13 mouse cellular contexts compared by ENCODE assay signal in the genomic region with DNA sequence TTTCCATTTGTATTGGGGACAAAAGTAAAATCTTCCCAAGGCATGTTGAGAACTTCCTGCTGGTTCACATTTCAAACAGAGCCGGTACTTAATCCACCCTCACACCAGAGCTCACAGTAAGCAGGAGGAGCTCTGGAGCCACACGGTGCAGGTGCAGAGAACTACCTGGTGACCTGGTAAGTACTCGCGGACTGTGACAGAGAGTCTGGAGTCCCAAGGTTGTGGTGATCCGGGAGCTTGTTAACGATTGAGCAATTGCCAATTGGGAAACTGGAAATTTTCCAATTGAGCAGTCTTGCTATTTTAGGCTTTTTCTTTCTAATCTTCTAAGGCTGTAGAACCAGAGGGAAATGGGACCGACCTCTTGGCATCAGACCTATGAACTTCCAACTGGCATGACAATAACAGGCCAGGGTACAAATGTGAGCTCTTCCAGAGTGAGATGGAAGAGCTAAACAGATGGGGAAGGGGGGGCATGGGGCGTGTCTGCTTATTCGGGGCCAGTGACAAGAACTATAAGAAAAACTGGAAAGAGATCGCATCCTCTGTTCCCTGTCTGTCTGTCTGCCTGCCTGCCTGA. TPM values are rescaled to one million over a fixed set of nuclear protein-coding genes. Genes with fewer than 3 reads are reported as not detected.
DNase-seq lines count a peak whose midpoint lies in the region; ATAC-seq and TF ChIP-seq lines count a peak whose summit lies in the region.
"Had no signal": no experiment of that assay in that cellular context is flagged by ENCODE, and none has a peak within 500 bp of the region (broad histone marks: within the 10 kb centered on the region; RNA-seq: fewer than 3 reads in every experiment).

A gene (plus strand): TSS at position 119 of the 580 bp plus-strand sequence.

- no peak for ATAC-seq in forebrain, embryonic 14.5 days
- ATAC-seq in forebrain, embryonic 11.5 days (replicated peaks; ENCODE audit: low FRiP score), result no peak
- peak; percentile 87; the same call in 1 of the 2 replicates for ATAC-seq in embryonic facial prominence, embryonic 14.5 days (ENCODE audit: low read depth)
- peak; percentile 54 for ATAC-seq in lung, postnatal 0 days
- ATAC-seq in midbrain, postnatal 0 days (ENCODE audit: low FRiP score), result no peak

- WGBS in forebrain, embryonic 14.5 days, result 42% methylated on average over 10 of the region's 10 CpGs
- 68% methylated on average over 10 of the region's 10 CpGs for WGBS in forebrain, embryonic 11.5 days
- WGBS in embryonic facial prominence, embryonic 14.5 days, result 55% methylated on average over 10 of the region's 10 CpGs
- 35% methylated on average over 10 of the region's 10 CpGs for WGBS in lung, postnatal 0 days
- WGBS in midbrain, postnatal 0 days, result 60% methylated on average over 10 of the region's 10 CpGs

- no peak within 1 kb of the TSS for H3K9ac ChIP-seq in forebrain, embryonic 14.5 days (ENCODE audit: low read length)
- H3K9ac ChIP-seq in forebrain, embryonic 11.5 days (ENCODE audit: low read length), result no peak within 1 kb of the TSS
- H3K9ac ChIP-seq in embryonic facial prominence, embryonic 14.5 days (ENCODE audit: low read depth, low read length), result no peak within 1 kb of the TSS
- H3K9ac ChIP-seq in lung, postnatal 0 days (replicated peaks; ENCODE audit: low read depth), result no peak within 1 kb of the TSS
- no peak within 1 kb of the TSS for H3K9ac ChIP-seq in midbrain, postnatal 0 days (replicated peaks; ENCODE audit: low read length, poor library complexity, severe bottlenecking)
- H3K9ac ChIP-seq: forebrain, embryonic 12.5 days; limb, embryonic 13.5 days had no signal

- peak; percentile 48 for DNase-seq in forebrain, embryonic 14.5 days (ENCODE audit: low spot score)
- DNase-seq in forebrain, embryonic 11.5 days (ENCODE audit: low spot score), result no peak
- peak; percentile 24 for DNase-seq in Muller cell, postnatal 12 days (ENCODE audit: inconsistent ontology term)
- peak; percentile 66 for DNase-seq in embryonic facial prominence, embryonic 14.5 days (ENCODE audit: low spot score)
- peak; percentile 63 for DNase-seq in lung, postnatal 0 days (ENCODE audit: low spot score)
- no peak for DNase-seq in midbrain, postnatal 0 days (ENCODE audit: low spot score)
- DNase-seq in layer of hippocampus, postnatal 14 days (ENCODE audit: low spot score in 2 of 2), result no peak
- DNase-seq: cerebellum, adult 18-20 months; thymus, postnatal 4 days had no signal

- no peaks in the 10 kb centered on the region for H3K36me3 ChIP-seq in forebrain, embryonic 14.5 days (ENCODE audit: control insufficient read depth, insufficient read depth, low read length)
- no peaks in the 10 kb centered on the region for H3K36me3 ChIP-seq in forebrain, embryonic 11.5 days (ENCODE audit: control insufficient read depth, insufficient read depth, low read length)
- no peaks in the 10 kb centered on the region for H3K36me3 ChIP-seq in embryonic facial prominence, embryonic 14.5 days (ENCODE audit: control insufficient read depth, insufficient read depth, low read length)
- no peaks in the 10 kb centered on the region for H3K36me3 ChIP-seq in lung, postnatal 0 days (ENCODE audit: insufficient read depth, low read length)
- no peaks in the 10 kb centered on the region for H3K36me3 ChIP-seq in midbrain, postnatal 0 days (ENCODE audit: insufficient read depth, low read length)
- H3K36me3 ChIP-seq: forebrain, embryonic 12.5 days; limb, embryonic 13.5 days had no signal

- no peaks in the 10 kb centered on the region for H3K27me3 ChIP-seq in forebrain, embryonic 14.5 days (replicated peaks; ENCODE audit: control insufficient read depth, insufficient read depth, low read length)
- H3K27me3 ChIP-seq in forebrain, embryonic 11.5 days (ENCODE audit: control insufficient read depth, insufficient read depth, low read length), result no peaks in the 10 kb centered on the region
- H3K27me3 ChIP-seq in embryonic facial prominence, embryonic 14.5 days (replicated peaks; ENCODE audit: control insufficient read depth, insufficient read depth, low read length), result no peaks in the 10 kb centered on the region
- no peaks in the 10 kb centered on the region for H3K27me3 ChIP-seq in lung, postnatal 0 days (replicated peaks; ENCODE audit: insufficient read depth, low read length)
- H3K27me3 ChIP-seq in midbrain, postnatal 0 days (ENCODE audit: insufficient read depth, low read length), result no peaks in the 10 kb centered on the region
- H3K27me3 ChIP-seq: limb, embryonic 13.5 days had no signal

- H3K4me1 ChIP-seq in forebrain, embryonic 14.5 days (ENCODE audit: control insufficient read depth, insufficient read depth, low read length), result peaks cover 3% of the 10 kb centered on the region; the same call in 1 of the 2 replicates
- 0 out of 2 replicates have a peak, but pooled peaks cover 2% of the 10 kb centered on the region for H3K4me1 ChIP-seq in forebrain, embryonic 11.5 days (replicated peaks; ENCODE audit: control insufficient read depth, insufficient read depth, low read length)
- peaks cover 9% of the 10 kb centered on the region; the same call in 1 of the 2 replicates for H3K4me1 ChIP-seq in embryonic facial prominence, embryonic 14.5 days (ENCODE audit: control insufficient read depth, insufficient read depth, low read length)
- H3K4me1 ChIP-seq in lung, postnatal 0 days (ENCODE audit: insufficient read depth, low read depth, low read length), result no peaks in the 10 kb centered on the region
- H3K4me1 ChIP-seq in midbrain, postnatal 0 days (ENCODE audit: insufficient read depth, low read length), result no peaks in the 10 kb centered on the region
- H3K4me1 ChIP-seq: forebrain, embryonic 12.5 days had no signal

- no peak within 1 kb of the TSS for H3K27ac ChIP-seq in forebrain, embryonic 14.5 days (ENCODE audit: low read depth, low read length)
- no peak within 1 kb of the TSS for H3K27ac ChIP-seq in forebrain, embryonic 11.5 days (ENCODE audit: low read depth, low read length)
- peak within 1 kb of the TSS; percentile 40 for H3K27ac ChIP-seq in embryonic facial prominence, embryonic 14.5 days (replicated peaks; ENCODE audit: low read depth, low read length)
- no peak within 1 kb of the TSS for H3K27ac ChIP-seq in lung, postnatal 0 days (ENCODE audit: low read length)
- no peak within 1 kb of the TSS for H3K27ac ChIP-seq in midbrain, postnatal 0 days (ENCODE audit: low read depth, low read length)
- H3K27ac ChIP-seq: forebrain, embryonic 12.5 days; left cerebral cortex, adult 2 months; limb, embryonic 13.5 days had no signal

- no peak for TF ChIP-seq CTCF in lung, postnatal 0 days (IDR thresholded peaks at IDR 0.05)
- TF ChIP-seq CTCF in midbrain, postnatal 0 days (IDR thresholded peaks at IDR 0.05), result no peak

- H3K9me3 ChIP-seq in forebrain, embryonic 14.5 days (replicated peaks; ENCODE audit: control insufficient read depth, low read length), result no peaks in the 10 kb centered on the region
- H3K9me3 ChIP-seq in forebrain, embryonic 11.5 days (ENCODE audit: control insufficient read depth, low read length), result no peaks in the 10 kb centered on the region
- H3K9me3 ChIP-seq in embryonic facial prominence, embryonic 14.5 days (ENCODE audit: control insufficient read depth, low read length), result no peaks in the 10 kb centered on the region
- H3K9me3 ChIP-seq in lung, postnatal 0 days (ENCODE audit: low read length), result no peaks in the 10 kb centered on the region
- no peaks in the 10 kb centered on the region for H3K9me3 ChIP-seq in midbrain, postnatal 0 days (ENCODE audit: low read length)
- H3K9me3 ChIP-seq: forebrain, embryonic 12.5 days; limb, embryonic 13.5 days had no signal

- TF ChIP-seq EP300 in lung, postnatal 0 days (IDR thresholded peaks at IDR 0.05), result no peak

- no peak within 1 kb of the TSS for H3K4me3 ChIP-seq in forebrain, embryonic 14.5 days (ENCODE audit: low read depth, low read length)
- no peak within 1 kb of the TSS for H3K4me3 ChIP-seq in forebrain, embryonic 11.5 days (ENCODE audit: low read depth, low read length)
- H3K4me3 ChIP-seq in embryonic facial prominence, embryonic 14.5 days (ENCODE audit: low read depth, low read length), result no peak within 1 kb of the TSS
- H3K4me3 ChIP-seq in lung, postnatal 0 days (ENCODE audit: low read depth, low read length), result no peak within 1 kb of the TSS
- no peak within 1 kb of the TSS for H3K4me3 ChIP-seq in midbrain, postnatal 0 days (ENCODE audit: low read depth, low read length)
- H3K4me3 ChIP-seq: forebrain, embryonic 12.5 days; left cerebral cortex, adult 2 months; limb, embryonic 13.5 days had no signal

- H3K4me2 ChIP-seq in forebrain, embryonic 14.5 days (ENCODE audit: low read length), result no peak within 1 kb of the TSS
- no peak within 1 kb of the TSS for H3K4me2 ChIP-seq in forebrain, embryonic 11.5 days (ENCODE audit: low read depth, low read length, severe bottlenecking)
- H3K4me2 ChIP-seq in embryonic facial prominence, embryonic 14.5 days (ENCODE audit: low read depth, low read length), result no peak within 1 kb of the TSS
- H3K4me2 ChIP-seq in lung, postnatal 0 days (replicated peaks; ENCODE audit: low read depth, low read length), result no peak within 1 kb of the TSS
- no peak within 1 kb of the TSS for H3K4me2 ChIP-seq in midbrain, postnatal 0 days (ENCODE audit: low read depth, low read length, poor library complexity, severe bottlenecking)
- H3K4me2 ChIP-seq: forebrain, embryonic 12.5 days; limb, embryonic 13.5 days had no signal

RNA-seq across cellular contexts. Expression of the gene that starts here (rescaled TPM):
- 0.28 TPM in 1 of 2 replicates, not detected in the other for polyA plus RNA-seq in forebrain, embryonic 14.5 days (2014; fragmentation: Nextera tagmentation; extraction: Ambion mirVana)
- polyA plus RNA-seq in forebrain, embryonic 11.5 days (2014; fragmentation: Nextera tagmentation; extraction: Ambion mirVana), result 0.13 and 0.29 TPM in 2 replicates
- 0.81 and 0.86 TPM in 2 replicates for polyA plus RNA-seq in embryonic facial prominence, embryonic 14.5 days (2014; fragmentation: Nextera tagmentation; extraction: Ambion mirVana)
- polyA plus RNA-seq in lung, postnatal 0 days (2015; fragmentation: Nextera tagmentation; extraction: Ambion mirVana), result 0.11 and 0.21 TPM in 2 replicates
- 0.19 and 0.38 TPM in 2 replicates for total RNA-seq in midbrain, postnatal 0 days (2014; rRNA removed)
- 0.26 and 0.45 TPM in 2 replicates for polyA plus RNA-seq in midbrain, postnatal 0 days (2015; fragmentation: Nextera tagmentation; extraction: Ambion mirVana)
- 1 to 10 TPM in 1 of 2 experiments, under 1 TPM in 1; 0.45 to 1.1 TPM for total RNA-seq in layer of hippocampus, postnatal 14 days (2021)
- total RNA-seq: hematopoietic stem cell, adult 5-6 weeks had no signal

Comparison
In these comparisons a context has a peak if more than half of its experiments do, and no peak if none do; other contexts are left out.
1. Peak in DNase-seq in forebrain, embryonic 14.5 days; RNA of the gene not detected or under 1 TPM.
2. Peak in DNase-seq, ATAC-seq and H3K27ac ChIP-seq in embryonic facial prominence, embryonic 14.5 days; RNA of the gene not detected or under 1 TPM.
3. Peak in DNase-seq and ATAC-seq in lung, postnatal 0 days; RNA of the gene not detected or under 1 TPM.